Mouse (Mus musculus) lung, postnatal 0 days (tissue): Measurements from ENCODE around the gene Lmln.

Experiments used
- CTCF ChIP-seq: IDR thresholded peaks from 2 replicates; pipeline ENCODE4 v1.5.1; 2016; ENCODE audit warnings: antibody characterized with exemption, mild to moderate bottlenecking
- EP300 ChIP-seq: IDR thresholded peaks from 2 replicates; pipeline ENCODE4 v1.6.1; 2016; ENCODE audit warnings: antibody characterized with exemption, mild to moderate bottlenecking, control low read depth

- TF ChIP-seq CTCF (no peak), EP300 (no peak)
Observed at GRCm38 (mm10) chr16:33026357-33026756, 36.0 kb upstream of the Lmln start.
